Mouse (Mus musculus) embryonic facial prominence, embryonic 10.5 days (tissue): Measurements from ENCODE around the gene Eif2b3. TPM values are rescaled to one million over a fixed set of nuclear protein-coding genes. Genes with fewer than 3 reads are reported as not detected.

Experiments used
- DNase-seq: peaks from one replicate; pipeline ENCODE4 v3.0.0-alpha.2; 2017; ENCODE audit warnings: low spot score
- H3K27ac ChIP-seq: fragments of 300-500 bp; sonication (generic); replicated peaks from 2 replicates; pipeline ENCODE4 v1.5.1; 2016; ENCODE audit warnings: mild to moderate bottlenecking
- H3K27me3 ChIP-seq: fragments of 300-500 bp; sonication (generic); replicated peaks from 2 replicates; pipeline ENCODE4 v1.6.1; 2016; ENCODE audit warnings: low read depth, mild to moderate bottlenecking; ENCODE audit not compliant: poor library complexity, severe bottlenecking
- H3K36me3 ChIP-seq: fragments of 300-500 bp; sonication (generic); replicated peaks from 2 replicates; pipeline ENCODE4 v1.6.1; 2016; ENCODE audit warnings: mild to moderate bottlenecking, moderate library complexity
- H3K4me1 ChIP-seq: fragments of 300-500 bp; sonication (generic); 2 replicates; pipeline ENCODE4 v1.6.1; 2016
- H3K4me3 ChIP-seq: fragments of 300-500 bp; sonication (generic); 2 replicates; pipeline ENCODE4 v1.5.1; 2016; ENCODE audit warnings: mild to moderate bottlenecking, moderate library complexity
- H3K9me3 ChIP-seq: fragments of 300-500 bp; sonication (generic); 2 replicates; pipeline ENCODE4 v1.6.1; 2016; ENCODE audit warnings: mild to moderate bottlenecking
- WGBS: fragments of 180-500 bp; shearing (Covaris S2); methylation state at CpG from one replicate; pipeline ENCODE4 v1.1.7; 2016; 5-methylcytosine and 5-hydroxymethylcytosine counted together
- polyA plus RNA-seq: library from polyadenylated mRNA; unstranded; fragments of >200 nt; fragmentation: Nextera tagmentation; extraction: Ambion mirVana; gene quantifications from 2 replicates; pipeline ENCODE4 v1.2.1, GENCODE M21; 2016

The Eif2b3 gene
- 63.3 and 63.4 TPM in 2 replicates for polyA plus RNA-seq

GRCm38 (mm10) chr4:117019206-117020134, at the start of gene Eif2b3:
Gene Eif2b3 (plus strand): TSS chr4:117019402.
- Histone ChIP-seq H3K36me3 (peaks cover 29% of the 10 kb centered on the region), H3K27me3 (no peaks in the 10 kb centered on the region), H3K4me3 (peak within 1 kb of the TSS; percentile 90), H3K4me1 (peaks cover 11% of the 10 kb centered on the region), H3K27ac (peak within 1 kb of the TSS; percentile 86), H3K9me3 (no peaks in the 10 kb centered on the region)
- whole genome bisulfite sequencing = 1% methylated on average over 61 of the region's 61 CpGs
- peak; percentile 95 for DNase-seq

GRCm38 (mm10) chr4:116976503-116976902, 42.7 kb upstream of the Eif2b3 start:
- H3K27me3 ChIP-seq = no peaks in the 10 kb centered on the region
- DNase-seq = no peak
- no peaks in the 10 kb centered on the region for H3K4me1 ChIP-seq
- H3K4me3 ChIP-seq = no peak overlapping the region
- WGBS = 77% methylated on average over 2 of the region's 2 CpGs
- no peaks in the 10 kb centered on the region for H3K9me3 ChIP-seq
- H3K27ac ChIP-seq = no peak overlapping the region
- H3K36me3 ChIP-seq = peaks cover 31% of the 10 kb centered on the region

- no peak overlapping the region for H3K4me3 ChIP-seq
- no peaks in the 10 kb centered on the region for H3K27me3 ChIP-seq
- no peak for DNase-seq
- no peaks in the 10 kb centered on the region for H3K4me1 ChIP-seq
- WGBS = 91% methylated on average over 7 of the region's 7 CpGs
- no peaks in the 10 kb centered on the region for H3K9me3 ChIP-seq
- no peak overlapping the region for H3K27ac ChIP-seq
- H3K36me3 ChIP-seq = peaks cover 37% of the 10 kb centered on the region
Observed at GRCm38 (mm10) chr4:116985681-116986080, 33.5 kb upstream of the Eif2b3 start.

GRCm38 (mm10) chr4:116986400-116987121, 32.6 kb upstream of the Eif2b3 start:
- no peaks in the 10 kb centered on the region for H3K27me3 ChIP-seq
- H3K9me3 ChIP-seq = no peaks in the 10 kb centered on the region
- DNase-seq = peak; percentile 72
- no peak overlapping the region for H3K4me3 ChIP-seq
- peaks cover 45% of the 10 kb centered on the region for H3K36me3 ChIP-seq
- no peaks in the 10 kb centered on the region for H3K4me1 ChIP-seq
- H3K27ac ChIP-seq = no peak overlapping the region
- WGBS = 64% methylated on average over 17 of the region's 17 CpGs

GRCm38 (mm10) chr4:116987122-116987456, 32.1 kb upstream of the Eif2b3 start:
- no peak for DNase-seq
- H3K4me1 ChIP-seq = no peaks in the 10 kb centered on the region
- H3K27me3 ChIP-seq = no peaks in the 10 kb centered on the region
- no peak overlapping the region for H3K4me3 ChIP-seq
- no peaks in the 10 kb centered on the region for H3K9me3 ChIP-seq
- H3K27ac ChIP-seq = no peak overlapping the region
- peaks cover 45% of the 10 kb centered on the region for H3K36me3 ChIP-seq
- 74% methylated on average over 5 of the region's 5 CpGs for WGBS

GRCm38 (mm10) chr4:116989731-116990130, 29.5 kb upstream of the Eif2b3 start:
- 61% methylated on average over 6 of the region's 6 CpGs for WGBS
- peaks cover 49% of the 10 kb centered on the region for H3K36me3 ChIP-seq
- H3K27ac ChIP-seq = no peak overlapping the region
- H3K4me3 ChIP-seq = no peak overlapping the region
- H3K9me3 ChIP-seq = no peaks in the 10 kb centered on the region
- no peak for DNase-seq
- H3K27me3 ChIP-seq = no peaks in the 10 kb centered on the region
- H3K4me1 ChIP-seq = peaks cover 17% of the 10 kb centered on the region

- DNase-seq = peak; percentile 81
- no peak overlapping the region for H3K4me3 ChIP-seq
- peaks cover 30% of the 10 kb centered on the region for H3K4me1 ChIP-seq
- no peaks in the 10 kb centered on the region for H3K9me3 ChIP-seq
- no peak overlapping the region for H3K27ac ChIP-seq
- H3K36me3 ChIP-seq = peaks cover 48% of the 10 kb centered on the region
- H3K27me3 ChIP-seq = peaks cover 4% of the 10 kb centered on the region; the same call in 1 of the 2 replicates
- WGBS = 14% methylated on average over 7 of the region's 7 CpGs
Observed at GRCm38 (mm10) chr4:116991366-116991765, 27.8 kb upstream of the Eif2b3 start.

- no peaks in the 10 kb centered on the region for H3K9me3 ChIP-seq
- 2% methylated on average over 38 of the region's 38 CpGs for WGBS
- peaks cover 36% of the 10 kb centered on the region for H3K36me3 ChIP-seq
- peak; percentile 95 for DNase-seq
- H3K27ac ChIP-seq = peak within 1 kb of the TSS; percentile 75
- H3K4me3 ChIP-seq = peak within 1 kb of the TSS; percentile 82
- H3K27me3 ChIP-seq = peaks cover 11% of the 10 kb centered on the region
- peaks cover 33% of the 10 kb centered on the region for H3K4me1 ChIP-seq
Observed at GRCm38 (mm10) chr4:116993672-116994621, 25.3 kb upstream of the Eif2b3 start, which contains the start of gene Urod. Gene Urod (minus strand): TSS chr4:116994413.

GRCm38 (mm10) chr4:116995131-116995797, 23.9 kb upstream of the Eif2b3 start, which contains the start of gene Hectd3:
Gene Hectd3 (plus strand): TSS chr4:116995317.
- Histone ChIP-seq H3K4me1 (peaks cover 33% of the 10 kb centered on the region), H3K4me3 (peak within 1 kb of the TSS; percentile 82), H3K36me3 (peaks cover 36% of the 10 kb centered on the region), H3K27ac (peak within 1 kb of the TSS; percentile 75), H3K27me3 (peaks cover 11% of the 10 kb centered on the region), H3K9me3 (no peaks in the 10 kb centered on the region)
- WGBS = under 1% methylated on average over 58 of the region's 58 CpGs
- DNase-seq = peak; percentile 82

- H3K27ac ChIP-seq = peak overlapping the region; percentile 75
Observed at GRCm38 (mm10) chr4:116995798-116996135, 23.4 kb upstream of the Eif2b3 start.

GRCm38 (mm10) chr4:116999513-117000154, 19.6 kb upstream of the Eif2b3 start:
- H3K27me3 ChIP-seq = peaks cover 16% of the 10 kb centered on the region
- H3K27ac ChIP-seq = no peak overlapping the region
- H3K4me1 ChIP-seq = peaks cover 28% of the 10 kb centered on the region
- no peak for DNase-seq
- no peaks in the 10 kb centered on the region for H3K9me3 ChIP-seq
- peaks cover 44% of the 10 kb centered on the region for H3K36me3 ChIP-seq
- no peak overlapping the region for H3K4me3 ChIP-seq
- WGBS = 87% methylated on average over 17 of the region's 17 CpGs

More at GRCm38 (mm10) chr4:116995798-116996135, 23.4 kb upstream of the Eif2b3 start:
- Histone ChIP-seq H3K4me1 (peaks cover 33% of the 10 kb centered on the region), H3K36me3 (peaks cover 36% of the 10 kb centered on the region), H3K27me3 (peaks cover 11% of the 10 kb centered on the region), H3K4me3 (peak overlapping the region; percentile 82), H3K9me3 (no peaks in the 10 kb centered on the region)
- under 1% methylated on average over 16 of the region's 16 CpGs for WGBS
- DNase-seq = peak; percentile 63
